Mouse (Mus musculus) bone marrow, adult 2 months (tissue): ENCODE measurements around the gene Aebp1.

Source experiments
- CTCF ChIP-seq: fragments of 200-500 bp; IDR thresholded peaks from 2 replicates; pipeline ENCODE4 v1.5.1; 2011; ENCODE audit warnings: low read length, control low read depth; ENCODE audit not compliant: control insufficient read depth, insufficient read depth
- POLR2A ChIP-seq: fragments of 200-500 bp; IDR thresholded peaks from 2 replicates; pipeline ENCODE4 v1.6.1; 2011; ENCODE audit warnings: low read depth, mild to moderate bottlenecking, control low read depth, low read length, borderline replicate concordance; ENCODE audit not compliant: control insufficient read depth

- TF ChIP-seq POLR2A (no peak), CTCF (no peak)
These were observed 5.1 kb upstream of the Aebp1 start for GRCm38 (mm10) chr11:5856479-5857130.
